Mouse (Mus musculus): ENCODE results near the gene D10Wsu102e. TPM values are rescaled to one million over a fixed set of nuclear protein-coding genes. Genes with fewer than 3 reads are reported as not detected.
"Not testable (repeated sequence)": the region's sequence is repeated elsewhere in the genome, so short reads cannot be mapped to it uniquely, and the experiment has no call there.

The D10Wsu102e gene
- polyA plus RNA-seq, 1 experiment from 2014 or later = 1.1 TPM

- DNase-seq (ENCODE audit: low spot score) (no peak), ATAC-seq (ENCODE audit: low FRiP score) (no peak)
- WGBS = 88% methylated on average over 11 of the region's 11 CpGs
Measured at GRCm38 (mm10) chr10:83405031-83405430, 45.0 kb downstream of the D10Wsu102e start.

GRCm38 (mm10) chr10:83405711-83406110, 45.7 kb downstream of the D10Wsu102e start:
- Histone ChIP-seq H3K9ac (no peak overlapping the region), H3K27me3 (ENCODE audit: control insufficient read depth, insufficient read depth, low read length) (no peaks in the 10 kb centered on the region), H3K4me3 (replicated peaks; ENCODE audit: low read length) (no peak overlapping the region), H3K27ac (no peak overlapping the region), H3K9me3 (ENCODE audit: control insufficient read depth, low read length) (peaks cover 10% of the 10 kb centered on the region; the same call in 1 of the 2 replicates), H3K36me3 (replicated peaks; ENCODE audit: control insufficient read depth, insufficient read depth) (peaks cover 19% of the 10 kb centered on the region), H3K4me2 (replicated peaks) (no peak overlapping the region), H3K4me1 (replicated peaks; ENCODE audit: control insufficient read depth, insufficient read depth, low read length) (no peaks in the 10 kb centered on the region)
- DNase-seq (ENCODE audit: low spot score) (no peak), ATAC-seq (ENCODE audit: low FRiP score) (no peak)
- WGBS = 90% methylated on average over 11 of the region's 11 CpGs

More at GRCm38 (mm10) chr10:83405031-83405430, 45.0 kb downstream of the D10Wsu102e start:
- Histone ChIP-seq H3K36me3 (replicated peaks; ENCODE audit: control insufficient read depth, insufficient read depth) (peaks cover 12% of the 10 kb centered on the region), H3K9ac (no peak overlapping the region), H3K27ac (no peak overlapping the region), H3K4me2 (replicated peaks) (no peak overlapping the region), H3K4me3 (replicated peaks; ENCODE audit: low read length) (no peak overlapping the region), H3K4me1 (replicated peaks; ENCODE audit: control insufficient read depth, insufficient read depth, low read length) (no peaks in the 10 kb centered on the region), H3K27me3 (ENCODE audit: control insufficient read depth, insufficient read depth, low read length) (no peaks in the 10 kb centered on the region), H3K9me3 (ENCODE audit: control insufficient read depth, low read length) (peaks cover 10% of the 10 kb centered on the region; the same call in 1 of the 2 replicates)

GRCm38 (mm10) chr10:83407141-83407540, 47.1 kb downstream of the D10Wsu102e start:
- 98% methylated on average over 10 of the region's 10 CpGs for WGBS
- no peaks in the 10 kb centered on the region for H3K27me3 ChIP-seq (ENCODE audit: control insufficient read depth, insufficient read depth, low read length)
- ATAC-seq (ENCODE audit: low FRiP score) (no peak), DNase-seq (ENCODE audit: low spot score) (no peak)
- H3K36me3 ChIP-seq (replicated peaks; ENCODE audit: control insufficient read depth, insufficient read depth) = peaks cover 20% of the 10 kb centered on the region
- no peak overlapping the region for H3K4me2 ChIP-seq (replicated peaks)
- no peak overlapping the region for H3K9ac ChIP-seq
- H3K4me1 ChIP-seq (replicated peaks; ENCODE audit: control insufficient read depth, insufficient read depth, low read length) = no peaks in the 10 kb centered on the region
- peaks cover 11% of the 10 kb centered on the region; the same call in 1 of the 2 replicates for H3K9me3 ChIP-seq (ENCODE audit: control insufficient read depth, low read length)
- no peak overlapping the region for H3K4me3 ChIP-seq (replicated peaks; ENCODE audit: low read length)
- no peak overlapping the region for H3K27ac ChIP-seq

- 97% methylated on average over 16 of the region's 16 CpGs for WGBS
- H3K4me1 ChIP-seq (replicated peaks; ENCODE audit: control insufficient read depth, insufficient read depth, low read length); H3K4me3 ChIP-seq (replicated peaks; ENCODE audit: low read length); DNase-seq (ENCODE audit: low spot score); ATAC-seq (ENCODE audit: low FRiP score); H3K27ac ChIP-seq; H3K4me2 ChIP-seq (replicated peaks); H3K27me3 ChIP-seq (ENCODE audit: control insufficient read depth, insufficient read depth, low read length); H3K9ac ChIP-seq; H3K36me3 ChIP-seq (replicated peaks; ENCODE audit: control insufficient read depth, insufficient read depth): not testable (repeated sequence)
- H3K9me3 ChIP-seq (ENCODE audit: control insufficient read depth, low read length) = peaks cover 15% of the 10 kb centered on the region
Measured at GRCm38 (mm10) chr10:83418466-83418865, 58.4 kb downstream of the D10Wsu102e start.

GRCm38 (mm10) chr10:83448582-83448981, 88.6 kb downstream of the D10Wsu102e start:
- Histone ChIP-seq H3K9ac (no peak overlapping the region), H3K4me3 (replicated peaks; ENCODE audit: low read length) (no peak overlapping the region), H3K4me2 (replicated peaks) (no peak overlapping the region), H3K9me3 (ENCODE audit: control insufficient read depth, low read length) (peaks cover 55% of the 10 kb centered on the region), H3K4me1 (replicated peaks; ENCODE audit: control insufficient read depth, insufficient read depth, low read length) (no peaks in the 10 kb centered on the region), H3K36me3 (replicated peaks; ENCODE audit: control insufficient read depth, insufficient read depth) (no peaks in the 10 kb centered on the region), H3K27me3 (ENCODE audit: control insufficient read depth, insufficient read depth, low read length) (no peaks in the 10 kb centered on the region), H3K27ac (no peak overlapping the region)
- DNase-seq (ENCODE audit: low spot score) (no peak), ATAC-seq (ENCODE audit: low FRiP score) (no peak)
- 92% methylated on average over 7 of the region's 7 CpGs for WGBS

GRCm38 (mm10) chr10:83457531-83457930, 97.5 kb downstream of the D10Wsu102e start:
- Histone ChIP-seq H3K27me3 (ENCODE audit: control insufficient read depth, insufficient read depth, low read length) (no peaks in the 10 kb centered on the region), H3K4me1 (replicated peaks; ENCODE audit: control insufficient read depth, insufficient read depth, low read length) (no peaks in the 10 kb centered on the region), H3K36me3 (replicated peaks; ENCODE audit: control insufficient read depth, insufficient read depth) (peaks cover 3% of the 10 kb centered on the region; the same call in 1 of the 2 replicates), H3K9me3 (ENCODE audit: control insufficient read depth, low read length) (peaks cover 53% of the 10 kb centered on the region), H3K4me2 (replicated peaks) (no peak overlapping the region), H3K9ac (no peak overlapping the region), H3K27ac (no peak overlapping the region), H3K4me3 (replicated peaks; ENCODE audit: low read length) (no peak overlapping the region)
- ATAC-seq (ENCODE audit: low FRiP score) (no peak), DNase-seq (ENCODE audit: low spot score) (no peak)
- 95% methylated on average over 3 of the region's 3 CpGs for WGBS

GRCm38 (mm10) chr10:83475226-83475625, 115.2 kb downstream of the D10Wsu102e start:
- Histone ChIP-seq H3K4me2 (replicated peaks) (no peak overlapping the region), H3K9me3 (ENCODE audit: control insufficient read depth, low read length) (0 out of 2 replicates have a peak, but pooled peaks cover 12% of the 10 kb centered on the region), H3K27ac (no peak overlapping the region), H3K27me3 (ENCODE audit: control insufficient read depth, insufficient read depth, low read length) (no peaks in the 10 kb centered on the region), H3K4me3 (replicated peaks; ENCODE audit: low read length) (no peak overlapping the region), H3K4me1 (replicated peaks; ENCODE audit: control insufficient read depth, insufficient read depth, low read length) (no peaks in the 10 kb centered on the region), H3K36me3 (replicated peaks; ENCODE audit: control insufficient read depth, insufficient read depth) (0 out of 2 replicates have a peak, but pooled peaks cover 6% of the 10 kb centered on the region), H3K9ac (no peak overlapping the region)
- WGBS = 95% methylated on average over 13 of the region's 13 CpGs
- DNase-seq (ENCODE audit: low spot score) (no peak), ATAC-seq (ENCODE audit: low FRiP score) (no peak)

GRCm38 (mm10) chr10:83477286-83477685, 117.3 kb downstream of the D10Wsu102e start:
- ATAC-seq (ENCODE audit: low FRiP score) = no peak

GRCm38 (mm10) chr10:83490506-83490905, 130.5 kb downstream of the D10Wsu102e start:
- H3K36me3 ChIP-seq (replicated peaks; ENCODE audit: control insufficient read depth, insufficient read depth) = peaks cover 80% of the 10 kb centered on the region
- ATAC-seq (ENCODE audit: low FRiP score) = no peak
- WGBS = 96% methylated on average over 6 of the region's 6 CpGs

More at GRCm38 (mm10) chr10:83477286-83477685, 117.3 kb downstream of the D10Wsu102e start:
- no peak overlapping the region for H3K4me2 ChIP-seq (replicated peaks)
- 0 out of 2 replicates have a peak, but pooled peaks cover 6% of the 10 kb centered on the region for H3K36me3 ChIP-seq (replicated peaks; ENCODE audit: control insufficient read depth, insufficient read depth)
- DNase-seq (ENCODE audit: low spot score) = no peak
- no peak overlapping the region for H3K9ac ChIP-seq
- H3K27ac ChIP-seq = no peak overlapping the region
- H3K27me3 ChIP-seq (ENCODE audit: control insufficient read depth, insufficient read depth, low read length) = no peaks in the 10 kb centered on the region
- 84% methylated on average over 5 of the region's 5 CpGs for WGBS
- no peak overlapping the region for H3K4me3 ChIP-seq (replicated peaks; ENCODE audit: low read length)
- 0 out of 2 replicates have a peak, but pooled peaks cover 12% of the 10 kb centered on the region for H3K9me3 ChIP-seq (ENCODE audit: control insufficient read depth, low read length)
- no peaks in the 10 kb centered on the region for H3K4me1 ChIP-seq (replicated peaks; ENCODE audit: control insufficient read depth, insufficient read depth, low read length)

GRCm38 (mm10) chr10:83497321-83497720, 137.3 kb downstream of the D10Wsu102e start:
- no peaks in the 10 kb centered on the region for H3K27me3 ChIP-seq (ENCODE audit: control insufficient read depth, insufficient read depth, low read length)
- no peak overlapping the region for H3K4me2 ChIP-seq (replicated peaks)
- 86% methylated on average over 13 of the region's 13 CpGs for WGBS
- no peak for DNase-seq (ENCODE audit: low spot score)
- H3K36me3 ChIP-seq (replicated peaks; ENCODE audit: control insufficient read depth, insufficient read depth) = peaks cover 76% of the 10 kb centered on the region
- H3K4me1 ChIP-seq (replicated peaks; ENCODE audit: control insufficient read depth, insufficient read depth, low read length) = no peaks in the 10 kb centered on the region
- H3K9ac ChIP-seq = no peak overlapping the region
- no peaks in the 10 kb centered on the region for H3K9me3 ChIP-seq (ENCODE audit: control insufficient read depth, low read length)
- H3K4me3 ChIP-seq (replicated peaks; ENCODE audit: low read length) = no peak overlapping the region
- H3K27ac ChIP-seq = no peak overlapping the region
- no peak for ATAC-seq (ENCODE audit: low FRiP score)

More at GRCm38 (mm10) chr10:83490506-83490905, 130.5 kb downstream of the D10Wsu102e start:
- no peak overlapping the region for H3K9ac ChIP-seq
- H3K4me2 ChIP-seq (replicated peaks) = no peak overlapping the region
- no peak overlapping the region for H3K27ac ChIP-seq
- no peak for DNase-seq (ENCODE audit: low spot score)
- H3K9me3 ChIP-seq (ENCODE audit: control insufficient read depth, low read length) = no peaks in the 10 kb centered on the region
- no peak overlapping the region for H3K4me3 ChIP-seq (replicated peaks; ENCODE audit: low read length)
- no peaks in the 10 kb centered on the region for H3K27me3 ChIP-seq (ENCODE audit: control insufficient read depth, insufficient read depth, low read length)
- H3K4me1 ChIP-seq (replicated peaks; ENCODE audit: control insufficient read depth, insufficient read depth, low read length) = no peaks in the 10 kb centered on the region

All from hindbrain, embryonic 14.5 days (tissue).